Mouse (Mus musculus): ENCODE measurements around the gene Spin1.

DNA sequence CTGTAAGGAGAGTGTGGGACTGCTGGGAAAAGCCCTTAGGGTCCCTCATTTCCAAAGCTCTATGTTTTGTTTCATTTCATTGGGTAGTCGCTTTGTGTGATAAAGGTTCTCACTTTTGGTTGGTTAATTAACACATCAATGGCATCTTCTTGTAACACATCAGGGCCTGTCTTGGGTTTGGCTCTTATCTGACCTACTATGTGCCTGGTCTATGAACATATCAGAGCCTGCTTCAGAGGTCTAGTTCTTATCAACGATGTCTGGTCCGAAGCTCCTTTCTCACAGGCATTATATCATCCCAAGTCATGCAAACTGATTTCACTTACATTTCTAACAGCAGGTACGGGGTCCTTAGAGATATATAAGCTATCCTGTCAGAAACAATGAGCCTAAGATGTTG, 13.4 kb upstream of the Spin1 start:
- TF ChIP-seq CTCF (IDR thresholded peaks at IDR 0.05; ENCODE audit: extremely low read depth, insufficient read length, insufficient replicate concordance, low read depth, low read length) (no peak), POLR2A (IDR thresholded peaks at IDR 0.05; ENCODE audit: low read depth, low read length) (no peak)

All from small intestine, adult 2 months (tissue).